Mouse (Mus musculus): ENCODE data around the gene Pcbp3. TPM values are rescaled to one million over a fixed set of nuclear protein-coding genes. Genes with fewer than 3 reads are reported as not detected.

Gene Pcbp3
- polyA plus RNA-seq, 1 experiment from 2014 or later: 23.2 TPM

DNA sequence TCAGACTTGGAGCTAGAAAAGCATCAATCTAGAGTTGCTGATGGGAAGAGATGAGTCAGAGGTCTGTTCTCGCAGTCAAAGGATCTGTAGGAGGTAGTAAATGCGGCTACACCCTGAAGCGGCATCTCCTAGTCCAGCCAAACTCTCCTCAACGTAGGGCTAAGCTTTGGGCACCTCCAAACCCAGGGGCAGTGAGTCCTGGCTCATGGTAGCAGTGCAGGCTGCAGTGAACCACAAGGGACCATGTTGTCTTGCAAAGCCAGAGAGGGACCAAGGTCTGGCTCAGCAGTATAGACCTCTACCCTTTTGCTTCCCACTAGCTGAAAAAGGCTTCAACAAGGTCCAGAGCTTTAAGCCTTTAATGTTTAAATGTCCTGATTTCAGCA, 159.2 kb downstream of the Pcbp3 start:
- no peak overlapping the region for H3K4me3 ChIP-seq
- no peak for DNase-seq (ENCODE audit: low spot score)
- no peak overlapping the region for H3K27ac ChIP-seq
- H3K9me3 ChIP-seq: no peaks in the 10 kb centered on the region
- no peaks in the 10 kb centered on the region for H3K36me3 ChIP-seq
- peaks cover 23% of the 10 kb centered on the region; the same call in 1 of the 2 replicates for H3K4me1 ChIP-seq
- H3K27me3 ChIP-seq (ENCODE audit: insufficient read depth, poor library complexity, severe bottlenecking): no peaks in the 10 kb centered on the region
- WGBS: 81% methylated on average over 4 of the region's 4 CpGs

DNA sequence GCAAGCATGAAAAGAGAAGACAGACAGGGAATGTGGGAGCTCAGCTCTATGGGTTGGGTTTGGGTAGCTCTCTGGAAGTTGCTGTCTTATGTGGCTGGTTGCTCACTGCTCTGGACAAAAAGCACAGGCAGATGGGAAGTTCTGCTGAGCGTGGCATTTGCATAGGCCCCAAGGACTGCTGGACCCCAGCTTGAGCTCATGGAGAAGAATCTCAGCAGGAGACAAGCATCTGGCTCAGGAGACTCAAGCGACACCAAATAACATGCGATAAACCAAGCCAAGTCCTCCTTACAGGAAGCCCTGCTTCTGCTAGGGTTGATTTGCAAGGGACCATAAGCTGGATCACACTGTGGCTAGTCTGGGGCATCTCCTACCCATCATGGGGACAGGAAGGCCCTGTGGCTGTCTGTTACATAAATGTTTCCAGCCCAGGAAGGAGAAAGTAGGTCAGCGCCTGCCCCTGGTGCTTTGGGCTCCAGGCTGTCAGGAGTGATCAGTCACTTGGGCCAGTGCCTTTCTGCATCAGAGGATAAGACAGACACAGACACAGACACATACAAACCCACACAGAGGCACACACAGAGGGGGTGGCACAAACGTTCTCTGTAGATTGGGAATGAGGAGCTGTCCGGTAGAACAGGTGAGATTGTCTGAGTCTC, 159.7 kb downstream of the Pcbp3 start:
- Histone ChIP-seq H3K27me3 (ENCODE audit: insufficient read depth, poor library complexity, severe bottlenecking) (no peaks in the 10 kb centered on the region), H3K36me3 (no peaks in the 10 kb centered on the region), H3K4me3 (no peak overlapping the region), H3K4me1 (peaks cover 23% of the 10 kb centered on the region; the same call in 1 of the 2 replicates), H3K9me3 (no peaks in the 10 kb centered on the region), H3K27ac (no peak overlapping the region)
- 70% methylated on average over 6 of the region's 6 CpGs for WGBS
- DNase-seq (ENCODE audit: low spot score): no peak

DNA sequence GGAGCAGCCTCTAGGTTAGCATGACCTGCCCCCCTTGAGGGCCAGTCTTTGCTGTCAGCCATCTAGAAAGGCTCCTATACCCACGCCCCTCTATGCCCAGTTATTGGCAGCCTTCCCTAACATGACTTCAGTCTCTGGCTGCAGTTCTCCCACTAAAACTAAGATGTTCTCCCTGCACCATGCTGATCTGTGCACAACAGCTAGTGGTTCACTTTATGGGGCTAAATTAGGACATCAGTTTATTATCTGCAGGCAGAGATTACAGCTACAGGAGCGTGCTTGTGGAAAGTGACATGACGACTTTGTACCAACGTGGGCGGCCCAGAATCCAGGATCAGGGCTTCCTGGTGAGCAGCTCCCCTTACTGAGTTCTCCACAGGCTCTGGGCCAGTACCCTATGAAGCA, 160.4 kb downstream of the Pcbp3 start:
- H3K4me1 ChIP-seq: peaks cover 23% of the 10 kb centered on the region; the same call in 1 of the 2 replicates
- H3K9me3 ChIP-seq: no peaks in the 10 kb centered on the region
- no peaks in the 10 kb centered on the region for H3K27me3 ChIP-seq (ENCODE audit: insufficient read depth, poor library complexity, severe bottlenecking)
- DNase-seq (ENCODE audit: low spot score): no peak
- H3K4me3 ChIP-seq: no peak overlapping the region
- no peak overlapping the region for H3K27ac ChIP-seq
- no peaks in the 10 kb centered on the region for H3K36me3 ChIP-seq
- WGBS: 62% methylated on average over 5 of the region's 5 CpGs

DNA sequence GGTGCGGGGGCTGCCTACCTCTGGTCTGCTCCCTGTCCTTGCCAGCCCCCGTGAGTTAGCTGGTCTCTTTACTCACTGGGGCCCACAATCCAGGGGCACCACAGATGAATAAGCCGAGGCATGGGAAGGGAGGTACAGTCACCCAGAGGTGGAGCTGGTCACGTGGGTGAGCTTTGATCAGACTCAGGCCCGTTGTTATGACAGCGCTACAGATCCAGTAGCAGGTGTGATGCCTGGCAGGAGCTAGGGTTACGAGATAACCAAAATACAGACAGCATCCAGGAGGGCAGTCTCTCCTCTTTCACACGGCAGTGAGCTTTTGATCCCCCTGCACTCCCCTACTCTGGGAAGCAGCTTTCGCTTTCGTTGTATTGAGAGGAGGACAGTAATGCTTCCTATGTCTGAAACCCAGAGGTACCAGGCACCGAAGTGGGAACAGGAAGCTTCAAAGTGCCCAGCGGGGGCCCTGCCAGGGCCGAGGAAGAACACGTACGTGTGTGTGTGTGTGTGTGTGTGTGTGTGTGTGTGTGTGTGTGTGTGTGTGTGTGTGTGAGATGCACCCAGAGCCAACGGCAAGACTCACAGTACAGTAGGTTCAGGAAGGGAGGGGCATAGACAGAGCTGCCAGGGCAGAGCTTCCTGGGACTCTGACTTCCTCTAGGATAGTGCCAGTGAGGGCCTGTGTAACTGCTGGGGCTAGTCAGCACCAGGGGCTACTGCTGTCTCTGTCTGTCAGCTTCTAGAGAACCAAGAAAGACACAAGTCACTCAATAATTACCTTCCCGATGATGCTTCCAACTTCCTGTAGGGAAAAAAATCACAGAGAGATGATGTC, 162.7 kb downstream of the Pcbp3 start:
- WGBS: 70% methylated on average over 16 of the region's 17 CpGs

DNA sequence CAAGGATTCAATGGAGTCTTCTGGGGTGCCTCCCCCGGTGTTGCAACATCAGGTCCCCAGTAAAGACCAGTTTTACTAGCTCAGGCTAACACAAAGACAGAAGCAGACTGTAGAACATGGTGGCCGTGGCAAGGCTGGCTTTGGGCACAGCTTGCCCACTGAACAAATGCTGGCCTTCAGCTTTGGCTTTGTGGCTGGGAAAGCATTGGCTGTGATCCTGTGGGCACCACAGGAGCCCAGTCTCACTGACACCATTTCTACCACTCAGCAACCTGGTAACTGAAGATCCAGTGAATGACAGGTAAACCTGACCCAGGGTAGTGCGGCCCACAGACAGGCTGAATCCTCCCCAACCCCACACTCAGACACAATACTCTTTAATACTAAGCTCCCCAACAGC, 167.6 kb downstream of the Pcbp3 start:
- peaks cover 10% of the 10 kb centered on the region for H3K4me1 ChIP-seq
- H3K36me3 ChIP-seq: no peaks in the 10 kb centered on the region
- H3K9me3 ChIP-seq: no peaks in the 10 kb centered on the region
- H3K27me3 ChIP-seq (ENCODE audit: insufficient read depth, poor library complexity, severe bottlenecking): no peaks in the 10 kb centered on the region
- H3K27ac ChIP-seq: no peak overlapping the region
- no peak for DNase-seq (ENCODE audit: low spot score)
- WGBS: 88% methylated on average over 3 of the region's 3 CpGs
- H3K4me3 ChIP-seq: no peak overlapping the region

More for the DNA sequence above, 162.7 kb downstream of the Pcbp3 start:
- H3K27me3 ChIP-seq (ENCODE audit: insufficient read depth, poor library complexity, severe bottlenecking): no peaks in the 10 kb centered on the region
- no peak overlapping the region for H3K4me3 ChIP-seq
- H3K4me1 ChIP-seq: peaks cover 25% of the 10 kb centered on the region
- H3K27ac ChIP-seq: no peak overlapping the region
- DNase-seq (ENCODE audit: low spot score): no peak
- no peaks in the 10 kb centered on the region for H3K36me3 ChIP-seq
- no peaks in the 10 kb centered on the region for H3K9me3 ChIP-seq

DNA sequence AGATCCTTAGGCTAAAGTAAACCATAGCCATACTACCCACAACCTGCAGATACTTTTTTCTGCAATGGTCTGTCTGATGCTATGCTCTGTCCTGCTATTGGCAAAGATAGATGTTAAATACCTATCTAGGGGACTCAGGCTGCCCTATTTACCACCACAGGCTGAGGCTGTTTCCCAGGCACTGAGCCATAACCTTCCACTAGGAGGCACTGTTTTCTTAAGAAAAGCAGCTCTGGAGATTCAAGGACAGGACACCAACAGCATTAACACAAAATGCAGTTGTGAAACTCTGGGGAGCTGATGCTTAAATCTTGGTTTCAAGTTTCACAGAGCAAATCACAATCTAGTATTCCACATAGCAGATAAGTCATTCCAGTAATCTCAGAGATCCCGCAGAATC, 170.2 kb downstream of the Pcbp3 start:
- no peak for DNase-seq (ENCODE audit: low spot score)
- Histone ChIP-seq H3K4me1 (peaks cover 2% of the 10 kb centered on the region; the same call in 1 of the 2 replicates), H3K36me3 (no peaks in the 10 kb centered on the region), H3K9me3 (no peaks in the 10 kb centered on the region), H3K4me3 (no peak overlapping the region), H3K27ac (no peak overlapping the region), H3K27me3 (ENCODE audit: insufficient read depth, poor library complexity, severe bottlenecking) (no peaks in the 10 kb centered on the region)
- 34% methylated on average over 1 of the region's 1 CpGs for WGBS

DNA sequence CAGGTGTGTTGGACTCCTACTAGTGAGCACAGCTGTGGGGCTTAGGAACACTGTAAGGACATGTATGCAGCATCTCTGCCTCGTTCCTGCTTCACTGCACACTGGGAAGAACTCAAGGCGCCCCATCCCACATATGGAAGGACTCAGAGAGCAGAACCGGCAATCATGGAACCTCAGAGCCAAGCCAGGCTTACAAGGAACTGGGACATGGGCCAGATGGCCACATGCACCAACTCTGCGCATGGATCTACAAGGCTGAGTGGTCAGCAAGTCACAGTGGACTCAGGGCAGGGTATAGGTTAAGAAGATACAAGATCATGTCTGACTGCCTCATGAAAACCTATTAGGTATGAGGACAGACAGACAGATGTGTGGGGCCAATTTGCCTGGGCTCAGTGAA, 171.8 kb downstream of the Pcbp3 start:
- no peak overlapping the region for H3K27ac ChIP-seq
- H3K4me3 ChIP-seq: no peak overlapping the region
- WGBS: 82% methylated on average over 4 of the region's 4 CpGs
- H3K9me3 ChIP-seq: no peaks in the 10 kb centered on the region
- no peaks in the 10 kb centered on the region for H3K36me3 ChIP-seq
- H3K4me1 ChIP-seq: no peaks in the 10 kb centered on the region
- no peak for DNase-seq (ENCODE audit: low spot score)
- H3K27me3 ChIP-seq (ENCODE audit: insufficient read depth, poor library complexity, severe bottlenecking): no peaks in the 10 kb centered on the region

DNA sequence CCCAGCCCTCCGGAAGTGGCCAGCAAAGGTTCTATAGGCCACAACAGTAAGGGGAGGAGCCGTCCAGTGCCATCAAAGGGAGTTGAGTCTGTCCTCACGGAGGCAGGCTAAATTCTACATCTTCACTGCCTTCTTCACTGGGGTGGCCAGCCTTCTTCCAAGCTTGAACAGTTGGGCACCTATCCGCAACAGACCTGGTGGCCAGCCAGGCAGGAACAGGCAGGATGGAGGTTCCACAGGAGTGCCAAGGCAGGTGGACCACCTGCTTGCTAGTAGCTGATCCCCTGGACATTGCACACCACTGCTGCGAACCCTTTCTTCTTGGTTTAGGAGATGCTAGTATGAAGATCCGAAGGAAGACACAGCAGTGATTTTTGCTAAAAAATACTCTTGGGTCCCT, 176.4 kb downstream of the Pcbp3 start:
- Histone ChIP-seq H3K36me3 (no peaks in the 10 kb centered on the region), H3K4me3 (no peak overlapping the region), H3K27ac (no peak overlapping the region), H3K4me1 (0 out of 2 replicates have a peak, but pooled peaks cover 3% of the 10 kb centered on the region), H3K27me3 (ENCODE audit: insufficient read depth, poor library complexity, severe bottlenecking) (no peaks in the 10 kb centered on the region), H3K9me3 (no peaks in the 10 kb centered on the region)
- 86% methylated on average over 6 of the region's 6 CpGs for WGBS
- DNase-seq (ENCODE audit: low spot score): no peak

DNA sequence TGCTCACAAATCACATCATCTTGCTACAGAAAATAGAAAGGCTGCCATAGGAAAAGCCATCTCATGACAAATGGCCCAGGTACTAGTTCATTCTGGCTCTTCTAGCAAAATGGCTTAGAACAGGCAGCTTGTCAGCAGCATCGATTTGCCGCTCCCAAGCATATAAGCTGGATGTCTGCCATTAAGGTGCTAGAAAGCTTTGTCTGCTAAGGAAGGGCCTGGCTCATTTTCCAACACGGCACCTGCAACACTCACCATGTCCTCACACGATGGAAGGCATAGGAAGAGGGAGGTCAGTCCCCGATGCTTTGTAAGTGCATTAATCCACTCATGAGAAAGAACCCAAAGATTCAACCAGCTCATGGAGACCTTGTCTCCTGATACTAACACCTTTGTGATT, 182.5 kb downstream of the Pcbp3 start:
- Histone ChIP-seq H3K27me3 (ENCODE audit: insufficient read depth, poor library complexity, severe bottlenecking) (no peaks in the 10 kb centered on the region), H3K4me3 (no peak overlapping the region), H3K36me3 (no peaks in the 10 kb centered on the region), H3K27ac (no peak overlapping the region), H3K4me1 (0 out of 2 replicates have a peak, but pooled peaks cover 3% of the 10 kb centered on the region), H3K9me3 (no peaks in the 10 kb centered on the region)
- DNase-seq (ENCODE audit: low spot score): no peak
- 89% methylated on average over 5 of the region's 5 CpGs for WGBS

DNA sequence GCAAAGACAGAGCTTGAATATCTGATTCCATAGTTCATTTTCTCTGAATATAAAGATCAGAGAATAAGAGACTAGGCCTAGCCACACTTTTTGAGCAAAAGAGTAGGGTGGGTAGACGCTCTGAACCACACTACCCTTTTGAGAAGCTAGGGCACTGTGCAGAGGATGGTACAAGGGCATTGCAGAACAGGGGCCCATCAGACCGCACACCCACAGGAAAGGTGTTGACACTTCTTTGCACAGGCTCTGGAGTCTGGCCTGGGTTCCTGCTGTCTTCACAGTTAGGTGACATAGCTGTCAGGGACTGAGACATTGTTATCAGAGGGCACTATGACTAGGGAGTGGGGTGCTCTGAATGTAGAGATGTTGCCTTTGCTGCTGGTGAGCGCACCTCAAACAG, 190.1 kb downstream of the Pcbp3 start:
- no peaks in the 10 kb centered on the region for H3K27me3 ChIP-seq (ENCODE audit: insufficient read depth, poor library complexity, severe bottlenecking)
- H3K36me3 ChIP-seq: no peaks in the 10 kb centered on the region
- WGBS: 68% methylated on average over 3 of the region's 3 CpGs
- no peak overlapping the region for H3K4me3 ChIP-seq
- no peak for DNase-seq (ENCODE audit: low spot score)
- no peak overlapping the region; the same call in 1 of the 2 replicates for H3K27ac ChIP-seq
- H3K4me1 ChIP-seq: peaks cover 18% of the 10 kb centered on the region
- no peaks in the 10 kb centered on the region for H3K9me3 ChIP-seq

DNA sequence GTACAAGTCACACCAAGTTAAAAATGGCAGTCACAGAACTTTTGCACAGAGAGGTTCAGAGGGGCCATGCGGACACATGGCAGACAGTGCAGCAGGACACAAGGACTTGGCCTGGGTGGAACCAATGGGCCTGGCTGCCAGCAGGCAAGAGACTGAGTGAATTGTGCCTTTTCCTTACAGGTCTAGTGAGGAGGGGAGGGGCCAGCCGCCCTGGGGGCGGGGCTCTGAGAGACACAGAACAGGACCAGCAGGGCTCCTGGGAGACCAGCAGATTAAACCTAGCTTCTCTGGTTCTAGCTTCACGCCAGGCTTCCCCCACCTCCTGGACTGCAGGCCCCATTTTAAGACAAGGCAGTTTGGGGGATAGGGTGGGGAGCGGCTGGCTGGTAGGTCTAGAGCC, 190.6 kb downstream of the Pcbp3 start:
- Histone ChIP-seq H3K4me3 (no peak overlapping the region), H3K4me1 (peaks cover 18% of the 10 kb centered on the region), H3K27ac (peak overlapping the region; percentile 19; the same call in 1 of the 2 replicates), H3K36me3 (no peaks in the 10 kb centered on the region), H3K9me3 (no peaks in the 10 kb centered on the region), H3K27me3 (ENCODE audit: insufficient read depth, poor library complexity, severe bottlenecking) (no peaks in the 10 kb centered on the region)
- no peak for DNase-seq (ENCODE audit: low spot score)
- WGBS: 58% methylated on average over 5 of the region's 5 CpGs

DNA sequence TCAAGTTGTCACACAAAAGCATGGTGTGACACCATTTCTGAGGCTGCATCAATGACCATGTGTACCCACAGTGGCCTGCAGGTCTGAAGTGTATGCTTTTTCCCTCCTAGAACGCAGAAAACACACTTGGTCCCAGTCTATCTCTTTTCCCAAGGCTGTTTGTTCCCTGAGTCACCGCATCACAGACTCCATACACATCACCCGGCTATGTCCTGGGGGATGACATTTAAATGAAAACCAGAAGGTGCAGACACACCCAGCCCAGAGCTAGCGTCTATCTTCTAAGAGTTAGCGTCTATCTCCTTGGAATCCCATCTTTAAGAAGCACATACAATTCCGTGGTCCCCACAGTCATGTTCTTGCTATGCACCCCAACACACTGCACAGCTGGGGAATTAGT, 192.1 kb downstream of the Pcbp3 start:
- Histone ChIP-seq H3K4me1 (peaks cover 18% of the 10 kb centered on the region), H3K9me3 (no peaks in the 10 kb centered on the region), H3K36me3 (no peaks in the 10 kb centered on the region), H3K27ac (no peak overlapping the region), H3K27me3 (ENCODE audit: insufficient read depth, poor library complexity, severe bottlenecking) (no peaks in the 10 kb centered on the region), H3K4me3 (no peak overlapping the region)
- 82% methylated on average over 6 of the region's 6 CpGs for WGBS
- no peak for DNase-seq (ENCODE audit: low spot score)

DNA sequence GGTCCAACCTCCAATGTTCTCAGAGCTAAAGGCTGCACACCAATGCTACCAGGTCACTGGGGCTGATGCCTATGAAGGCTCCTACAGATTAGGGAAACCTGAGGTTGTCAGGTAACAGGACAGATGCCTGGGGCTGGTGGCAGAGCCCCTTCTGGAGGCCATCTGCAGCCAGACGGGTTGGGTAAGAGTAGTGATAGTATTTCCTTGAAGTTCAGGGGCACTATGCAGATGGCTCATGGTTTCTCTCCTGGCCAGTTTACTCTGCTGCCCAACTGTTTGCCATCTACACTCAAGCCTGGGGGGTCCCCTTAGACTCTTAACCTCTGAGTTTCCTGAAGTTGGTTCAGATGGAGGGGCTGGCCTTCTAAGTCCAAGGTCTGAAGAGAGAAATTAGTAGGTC, 195.5 kb downstream of the Pcbp3 start:
- no peaks in the 10 kb centered on the region for H3K36me3 ChIP-seq
- DNase-seq (ENCODE audit: low spot score): peak; percentile 61
- H3K4me3 ChIP-seq: no peak overlapping the region
- no peaks in the 10 kb centered on the region for H3K27me3 ChIP-seq (ENCODE audit: insufficient read depth, poor library complexity, severe bottlenecking)
- peaks cover 8% of the 10 kb centered on the region for H3K4me1 ChIP-seq
- 84% methylated on average over 1 of the region's 1 CpGs for whole genome bisulfite sequencing
- H3K27ac ChIP-seq: no peak overlapping the region
- H3K9me3 ChIP-seq: no peaks in the 10 kb centered on the region

Measured in heart, embryonic 10.5 days (tissue).